Mouse (Mus musculus): ENCODE results near the gene Rnf157. TPM values are rescaled to one million over a fixed set of nuclear protein-coding genes. Genes with fewer than 3 reads are reported as not detected.
"Not testable (repeated sequence)": the region's sequence is repeated elsewhere in the genome, so short reads cannot be mapped to it uniquely, and the experiment has no call there.

Rnf157 gene
- total RNA-seq, 1 experiment from 2014 or later = 9.2 TPM

- no peak for ATAC-seq (replicated peaks in 1 of 2; ENCODE audit: insufficient read depth in 1 of 2, low FRiP score in 2 of 2, low TSS enrichment in 1 of 2, low read depth in 1 of 2, poor library complexity in 2 of 2, severe bottlenecking in 2 of 2)
Observed at GRCm38 (mm10) chr11:116397517-116398347, 15.1 kb downstream of the Rnf157 start.

DNA sequence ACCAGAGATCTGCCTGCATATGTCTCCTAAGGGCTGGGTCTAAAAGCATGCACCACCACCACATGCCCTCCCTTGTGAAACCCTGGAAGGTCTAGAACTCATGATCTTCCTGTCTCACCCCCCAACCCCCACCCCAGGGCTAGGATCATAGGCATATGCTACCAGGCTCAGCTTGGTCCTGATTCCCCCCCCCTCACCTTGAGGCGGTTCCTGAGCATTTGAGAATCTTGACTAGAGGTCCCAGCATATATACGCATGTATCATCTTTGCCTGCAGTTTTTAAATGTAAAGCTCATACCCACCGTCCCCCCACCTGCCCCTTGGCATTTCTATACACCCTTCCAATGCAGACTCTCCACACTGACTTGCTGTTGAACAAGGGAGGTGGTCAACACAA, 15.9 kb downstream of the Rnf157 start:
- no peak for ATAC-seq (replicated peaks in 1 of 2; ENCODE audit: insufficient read depth in 1 of 2, low FRiP score in 2 of 2, low TSS enrichment in 1 of 2, low read depth in 1 of 2, poor library complexity in 2 of 2, severe bottlenecking in 2 of 2)

GRCm38 (mm10) chr11:116396276-116396933, 16.4 kb downstream of the Rnf157 start:
- no peak for ATAC-seq (replicated peaks in 1 of 2; ENCODE audit: insufficient read depth in 1 of 2, low FRiP score in 2 of 2, low TSS enrichment in 1 of 2, low read depth in 1 of 2, poor library complexity in 2 of 2, severe bottlenecking in 2 of 2)

GRCm38 (mm10) chr11:116394769-116395168, 18.1 kb downstream of the Rnf157 start:
- ATAC-seq (replicated peaks in 1 of 2; ENCODE audit: insufficient read depth in 1 of 2, low FRiP score in 2 of 2, low TSS enrichment in 1 of 2, low read depth in 1 of 2, poor library complexity in 2 of 2, severe bottlenecking in 2 of 2) = peak in 1 of 2 experiments; percentile 32; a peak in 1 of 4 replicates

DNA sequence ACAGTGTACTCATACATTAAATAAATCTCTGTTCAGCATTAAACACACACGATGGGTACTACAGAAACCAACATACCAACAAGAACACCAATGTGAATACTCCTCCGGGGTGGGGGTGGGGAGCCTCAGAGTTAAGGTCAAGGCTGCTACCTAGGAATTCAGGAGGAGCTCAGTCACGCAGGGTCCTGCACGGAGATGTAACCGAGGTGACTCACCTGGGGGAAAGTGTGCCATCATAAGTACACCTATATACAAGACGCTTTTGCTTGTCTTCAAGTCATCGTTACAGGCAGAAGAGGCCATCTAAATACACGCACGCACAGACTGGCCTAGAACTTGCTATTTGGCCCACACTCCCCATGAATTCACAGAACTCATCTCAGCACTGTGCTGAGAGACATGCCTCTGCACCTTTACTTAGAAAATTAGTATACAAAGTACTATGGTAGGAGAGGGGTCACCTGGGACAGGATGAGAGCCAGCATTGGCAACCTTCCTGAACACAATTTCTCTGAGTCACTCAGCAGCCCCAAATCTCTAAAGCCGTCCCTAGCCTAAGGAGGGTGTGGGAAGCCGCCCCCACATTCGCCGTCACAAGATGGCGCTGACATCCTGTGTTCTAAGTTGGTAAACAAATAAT, 23.9 kb downstream of the Rnf157 start:
- peak; percentile 80 to 85 for ATAC-seq (replicated peaks in 1 of 2; ENCODE audit: insufficient read depth in 1 of 2, low FRiP score in 2 of 2, low TSS enrichment in 1 of 2, low read depth in 1 of 2, poor library complexity in 2 of 2, severe bottlenecking in 2 of 2)

DNA sequence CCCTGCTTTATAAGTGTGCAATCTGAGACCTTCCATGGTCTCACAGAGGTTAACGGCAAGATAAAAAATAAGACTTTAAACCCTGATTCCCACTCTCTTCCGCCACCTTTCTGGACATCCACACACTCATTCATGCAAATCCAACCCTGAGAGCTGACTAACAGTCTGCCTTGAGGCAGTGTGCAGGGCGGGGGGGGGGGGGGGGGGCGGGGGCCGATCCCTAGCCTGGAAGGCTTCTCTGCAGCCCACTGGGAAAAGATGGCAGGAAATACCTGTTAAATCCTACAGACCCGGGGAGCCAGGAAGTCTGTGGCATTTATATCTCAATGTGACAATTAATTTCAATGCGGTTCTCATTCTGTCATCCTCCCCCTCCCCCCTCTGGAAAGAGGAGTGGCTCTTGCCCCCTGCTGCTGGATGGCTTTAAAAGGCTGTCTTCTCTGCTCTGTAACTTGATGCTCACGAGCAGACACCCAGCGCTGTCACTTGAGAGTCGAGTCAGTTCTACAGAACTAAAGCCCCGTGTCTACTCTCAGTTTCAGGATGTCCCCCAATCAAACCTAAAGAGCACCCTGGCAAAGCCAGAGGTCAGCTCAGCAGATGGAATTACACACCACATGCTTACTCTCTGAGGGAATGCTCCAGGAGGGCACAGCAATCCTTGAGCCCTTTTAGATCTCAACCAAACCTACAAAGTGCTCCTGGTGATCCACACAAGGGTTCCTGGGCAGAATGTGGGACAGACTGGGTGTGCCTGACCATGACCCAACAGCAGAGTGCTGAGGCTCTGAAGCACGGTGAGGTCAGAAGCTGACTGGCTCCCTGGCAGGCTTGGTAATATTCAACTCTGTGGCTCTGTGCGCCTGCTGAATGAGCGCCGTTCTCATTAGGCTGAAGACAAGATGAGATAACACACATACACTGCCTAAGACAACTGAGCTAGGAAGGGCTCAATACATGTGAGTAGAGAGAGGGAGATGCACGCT, 25.5 kb downstream of the Rnf157 start:
- no peak for ATAC-seq (replicated peaks in 1 of 2; ENCODE audit: insufficient read depth in 1 of 2, low FRiP score in 2 of 2, low TSS enrichment in 1 of 2, low read depth in 1 of 2, poor library complexity in 2 of 2, severe bottlenecking in 2 of 2)

DNA sequence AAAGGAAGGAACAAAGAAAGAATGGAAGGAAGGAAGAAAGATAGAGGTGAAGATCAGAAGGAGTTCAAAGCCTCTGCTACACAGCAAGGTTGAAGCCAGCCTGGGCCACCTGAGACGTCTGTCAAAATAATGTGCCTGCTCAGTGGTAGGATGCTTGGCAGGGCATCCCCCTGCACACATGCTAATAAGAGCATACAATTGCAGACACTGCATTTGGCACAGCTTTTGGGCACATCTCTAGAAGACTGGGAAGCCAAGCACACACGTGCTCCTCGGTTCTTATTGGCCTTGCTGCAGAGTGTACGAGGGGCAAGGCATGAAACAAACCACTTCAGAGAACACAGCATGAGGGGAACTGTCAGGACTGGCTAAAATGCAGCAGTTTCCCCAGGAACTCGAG, 26.8 kb downstream of the Rnf157 start:
- ATAC-seq (replicated peaks in 1 of 2; ENCODE audit: insufficient read depth in 1 of 2, low FRiP score in 2 of 2, low TSS enrichment in 1 of 2, low read depth in 1 of 2, poor library complexity in 2 of 2, severe bottlenecking in 2 of 2) = no peak

GRCm38 (mm10) chr11:116384171-116384570, 28.7 kb downstream of the Rnf157 start:
- ATAC-seq (replicated peaks in 1 of 2; ENCODE audit: insufficient read depth in 1 of 2, low FRiP score in 2 of 2, low TSS enrichment in 1 of 2, low read depth in 1 of 2, poor library complexity in 2 of 2, severe bottlenecking in 2 of 2) = no peak

DNA sequence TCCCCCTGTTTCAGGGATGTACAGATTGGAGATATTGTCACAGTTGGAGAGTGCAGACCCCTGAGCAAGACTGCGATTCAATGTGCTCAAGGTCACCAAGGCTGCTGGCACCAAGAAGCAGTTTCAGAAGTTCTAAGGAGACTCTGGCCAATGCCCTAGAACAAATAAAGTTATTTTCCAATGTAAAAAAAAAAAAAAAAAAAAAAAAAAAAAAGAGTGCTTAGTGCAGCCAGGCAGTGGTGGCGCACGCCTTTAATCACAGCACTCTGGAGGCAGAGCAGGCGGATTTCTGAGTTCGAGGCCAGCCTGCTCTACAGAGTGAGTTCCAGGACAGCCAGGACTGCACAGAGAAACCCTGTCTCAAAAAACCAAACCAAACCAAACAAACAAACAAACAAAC, 29.8 kb downstream of the Rnf157 start:
- not testable (repeated sequence) for ATAC-seq (replicated peaks in 1 of 2; ENCODE audit: insufficient read depth in 1 of 2, low FRiP score in 2 of 2, low TSS enrichment in 1 of 2, low read depth in 1 of 2, poor library complexity in 2 of 2, severe bottlenecking in 2 of 2)

DNA sequence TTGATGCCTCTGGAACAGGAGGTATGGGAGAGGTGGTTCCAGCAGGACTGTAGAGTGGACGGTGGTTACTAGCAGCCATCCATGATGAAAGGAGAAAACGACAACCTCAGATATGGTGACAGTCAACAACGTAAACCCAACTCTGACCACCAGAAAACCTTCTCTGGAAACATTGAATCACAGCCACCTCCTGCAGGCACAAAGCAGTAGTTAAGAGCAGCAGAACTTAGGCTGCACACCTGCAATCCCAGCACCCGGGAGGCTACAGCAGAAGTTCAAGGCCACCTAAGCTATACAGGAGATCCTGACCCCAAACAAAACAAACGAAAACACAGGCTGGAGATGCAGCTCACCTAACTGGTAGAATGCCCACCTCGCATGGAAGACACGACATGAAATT, 32.1 kb downstream of the Rnf157 start:
- ATAC-seq (replicated peaks in 1 of 2; ENCODE audit: insufficient read depth in 1 of 2, low FRiP score in 2 of 2, low TSS enrichment in 1 of 2, low read depth in 1 of 2, poor library complexity in 2 of 2, severe bottlenecking in 2 of 2) = no peak

GRCm38 (mm10) chr11:116379530-116379929, 33.3 kb downstream of the Rnf157 start:
- no peak for ATAC-seq (replicated peaks in 1 of 2; ENCODE audit: insufficient read depth in 1 of 2, low FRiP score in 2 of 2, low TSS enrichment in 1 of 2, low read depth in 1 of 2, poor library complexity in 2 of 2, severe bottlenecking in 2 of 2)

DNA sequence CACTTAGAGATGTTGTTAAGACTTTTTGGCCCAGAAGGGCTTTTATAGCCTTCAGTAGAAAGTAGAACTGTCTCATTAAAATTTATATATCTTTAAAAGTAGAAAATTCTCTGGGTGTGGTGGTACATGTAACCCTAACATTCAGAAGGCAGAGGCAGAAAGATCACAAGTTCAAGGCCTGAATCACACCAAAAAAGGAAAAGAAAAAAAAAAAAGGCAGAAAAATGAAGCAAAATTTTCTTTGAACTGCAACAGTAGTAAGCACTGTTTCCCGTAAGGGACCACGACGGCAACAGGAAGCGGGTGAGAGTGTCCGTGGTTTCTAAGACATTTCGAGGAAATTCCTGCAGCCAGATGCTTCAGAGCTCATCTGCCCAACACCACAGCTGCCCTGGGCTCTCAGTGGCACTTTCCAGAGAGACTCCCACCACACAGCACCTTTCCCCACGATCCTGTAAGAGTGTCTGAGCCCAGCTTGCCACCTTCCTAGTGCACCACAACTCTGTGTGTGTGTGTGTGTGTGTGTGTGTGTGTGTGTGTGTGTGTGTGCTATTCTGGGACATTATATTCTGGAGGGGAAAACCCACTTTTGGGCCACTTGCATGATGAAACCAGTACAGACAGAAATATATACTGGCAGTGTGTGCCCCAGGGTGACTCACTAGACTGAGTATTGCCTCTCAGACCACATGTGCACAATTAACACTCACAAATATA, 35.7 kb downstream of the Rnf157 start:
- peak; percentile 67 to 69 for ATAC-seq (replicated peaks in 1 of 2; ENCODE audit: insufficient read depth in 1 of 2, low FRiP score in 2 of 2, low TSS enrichment in 1 of 2, low read depth in 1 of 2, poor library complexity in 2 of 2, severe bottlenecking in 2 of 2)

GRCm38 (mm10) chr11:116371894-116372450, 40.9 kb downstream of the Rnf157 start:
- no peak for ATAC-seq (replicated peaks in 1 of 2; ENCODE audit: insufficient read depth in 1 of 2, low FRiP score in 2 of 2, low TSS enrichment in 1 of 2, low read depth in 1 of 2, poor library complexity in 2 of 2, severe bottlenecking in 2 of 2)

DNA sequence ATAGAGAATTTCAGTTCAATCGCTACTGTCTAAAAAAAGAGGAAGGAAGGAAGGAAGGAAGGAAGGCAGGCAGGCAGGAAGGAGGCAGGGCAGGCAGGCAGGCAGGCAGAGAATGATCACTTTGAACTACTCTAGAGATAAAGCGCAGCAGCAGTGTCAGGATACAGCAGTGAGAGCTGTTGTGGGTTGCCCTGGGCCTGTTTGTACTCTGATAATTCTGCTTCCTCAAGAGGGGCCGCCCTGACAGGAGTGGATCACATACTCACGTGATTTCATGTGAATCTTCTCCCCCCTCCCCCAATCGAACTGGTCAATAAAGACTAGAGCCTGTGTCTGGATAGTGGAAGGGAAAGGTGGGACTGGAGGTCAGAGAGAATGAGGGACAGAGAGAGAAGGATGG, 43.2 kb downstream of the Rnf157 start:
- peak in 1 of 2 experiments; percentile 63; a peak in 2 of 4 replicates for ATAC-seq (replicated peaks in 1 of 2; ENCODE audit: insufficient read depth in 1 of 2, low FRiP score in 2 of 2, low TSS enrichment in 1 of 2, low read depth in 1 of 2, poor library complexity in 2 of 2, severe bottlenecking in 2 of 2)

GRCm38 (mm10) chr11:116369051-116369450, 43.8 kb downstream of the Rnf157 start:
- ATAC-seq (replicated peaks in 1 of 2; ENCODE audit: insufficient read depth in 1 of 2, low FRiP score in 2 of 2, low TSS enrichment in 1 of 2, low read depth in 1 of 2, poor library complexity in 2 of 2, severe bottlenecking in 2 of 2) = 0 out of 4 replicates have a peak, but pooled peaks of 1 of the 2 experiments have one; percentile 12

DNA sequence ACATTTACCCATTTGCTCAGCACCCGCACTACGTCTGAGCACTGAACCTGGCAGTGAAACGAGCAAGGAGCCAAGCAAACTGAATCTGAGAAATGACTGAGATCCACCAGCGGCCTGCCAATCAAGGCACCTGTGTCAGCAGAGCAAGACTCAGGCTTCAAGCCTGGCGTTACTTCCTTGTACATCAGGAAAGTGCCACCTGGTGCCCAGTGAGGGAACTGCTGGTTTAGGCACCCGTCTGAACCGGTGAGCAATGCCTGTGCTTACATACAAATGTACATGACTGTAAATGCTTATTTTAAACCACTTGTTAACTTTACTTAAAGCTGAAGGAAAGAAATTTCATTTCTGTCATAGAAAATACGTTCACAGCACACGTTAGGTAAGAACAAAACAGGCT, 44.7 kb downstream of the Rnf157 start:
- ATAC-seq (replicated peaks in 1 of 2; ENCODE audit: insufficient read depth in 1 of 2, low FRiP score in 2 of 2, low TSS enrichment in 1 of 2, low read depth in 1 of 2, poor library complexity in 2 of 2, severe bottlenecking in 2 of 2) = peak; percentile 80 to 96

Data from hematopoietic stem cell, adult 5-6 weeks (primary cell).